Mouse (Mus musculus) megakaryocyte, embryonic 14.5 days (primary cell): ENCODE measurements around the gene Fstl1.

ENCODE experiments used
- FLI1 ChIP-seq: IDR thresholded peaks from 2 replicates; pipeline ENCODE4 v1.6.1; 2012; ENCODE audit warnings: low read length, inconsistent platforms, mixed read lengths
- GATA1 ChIP-seq: IDR thresholded peaks from 3 replicates; pipeline ENCODE4 v1.6.1; 2012; ENCODE audit warnings: mixed read lengths, low read length, inconsistent platforms, borderline replicate concordance

DNA sequence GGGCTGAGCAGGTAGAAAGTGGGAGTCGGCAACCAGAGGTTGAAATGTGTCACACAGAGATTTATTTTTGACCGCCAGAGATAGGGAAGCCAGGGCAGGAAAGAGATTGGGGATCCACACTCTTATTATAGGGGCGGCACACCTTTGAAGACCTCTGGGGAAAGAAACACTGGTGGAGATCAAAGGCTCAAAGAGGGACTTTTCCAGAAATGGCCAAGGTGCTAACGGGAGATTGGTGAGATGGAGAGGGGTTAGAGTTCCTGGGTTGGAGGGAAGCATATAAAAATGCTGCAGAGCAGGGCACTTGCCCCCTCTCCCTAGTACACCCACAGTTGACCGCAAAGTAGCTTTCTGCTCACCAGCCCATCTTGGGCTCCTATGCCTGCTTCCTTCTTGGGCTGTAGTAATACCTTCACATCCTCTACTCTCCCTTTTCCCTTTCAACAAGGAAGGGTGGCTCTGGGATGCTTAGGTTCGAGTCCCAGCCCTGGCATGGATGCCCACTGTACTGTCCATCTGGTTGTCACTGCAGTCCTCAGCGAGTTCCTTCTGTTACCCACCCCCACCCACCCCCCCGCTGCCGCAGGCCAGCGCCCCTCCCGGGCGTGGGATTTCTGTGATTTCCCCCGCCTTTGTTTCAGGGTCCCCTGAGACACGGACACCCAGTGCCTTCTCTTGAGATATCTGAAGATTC, 360 bp upstream of the Fstl1 start:
- TF ChIP-seq GATA1 (no peak), FLI1 (no peak)
